Mouse (Mus musculus): ENCODE results near the gene Olfr1373.
A peak's percentile ranks its signal among the peaks of the same experiment; 100 is the strongest.
"Not testable (repeated sequence)": the region's sequence is repeated elsewhere in the genome, so short reads cannot be mapped to it uniquely, and the experiment has no call there.

Gene Olfr1373

DNA sequence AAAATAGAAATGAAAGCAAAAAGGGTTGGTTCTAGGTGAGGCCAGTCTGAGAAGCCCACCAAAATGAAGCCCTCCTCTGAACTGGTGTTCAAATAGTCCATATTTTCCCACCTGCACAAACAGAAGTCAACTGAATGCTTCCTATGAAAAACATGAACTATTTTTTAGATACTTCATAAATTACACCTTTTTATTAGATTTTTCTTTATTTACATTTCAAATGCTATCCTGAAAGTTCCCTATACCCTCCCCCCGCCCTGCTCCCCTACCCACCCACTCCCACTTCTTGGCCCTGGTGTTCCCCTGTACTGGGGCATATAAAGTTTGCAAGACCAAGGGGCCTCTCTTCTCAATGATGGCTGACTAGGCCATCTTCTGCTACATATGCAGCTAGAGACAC, at the start of gene Olfr1373:
Gene Olfr1373, minus strand, starts transcription at position 101 of the 400 bp plus-strand sequence.
- DNase-seq = not testable (repeated sequence)

DNA sequence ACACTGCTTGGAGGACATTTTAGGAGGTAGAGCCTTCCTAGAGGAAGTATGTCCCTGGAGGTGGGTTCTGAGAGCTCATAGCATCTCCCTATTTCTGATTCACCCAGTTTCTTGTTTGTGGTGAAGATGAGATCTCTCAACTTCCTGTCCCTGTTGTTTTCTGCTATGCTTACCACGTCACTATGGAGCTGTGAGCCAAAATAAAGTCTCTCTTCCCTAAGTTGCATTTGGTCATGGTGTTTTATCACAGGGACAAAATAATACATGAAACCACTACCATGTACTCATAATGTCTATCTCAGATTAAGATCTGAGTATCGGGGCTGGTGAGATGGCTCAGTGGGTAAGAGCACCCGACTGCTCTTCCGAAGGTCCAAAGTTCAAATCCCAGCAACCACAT, 35.3 kb upstream of the Olfr1373 start:
- DNase-seq = not testable (repeated sequence)

DNA sequence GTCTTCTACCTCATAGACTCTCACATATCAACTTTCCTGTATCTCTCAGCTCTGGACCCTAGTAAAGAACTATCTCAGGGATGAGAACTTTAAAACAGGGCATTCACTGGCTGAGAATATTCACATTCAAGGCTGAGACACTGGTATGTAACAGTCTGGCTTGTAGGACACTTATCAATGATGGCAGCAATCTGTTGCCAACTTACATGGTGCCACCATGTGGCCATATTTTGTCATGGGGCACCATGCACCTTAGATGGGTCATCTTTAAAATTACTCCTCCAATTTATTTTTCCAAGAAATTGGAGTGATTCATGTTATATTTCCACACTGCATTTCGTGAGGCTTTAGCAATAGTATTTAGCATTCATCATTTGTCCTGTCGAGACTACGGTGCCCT, 34.6 kb upstream of the Olfr1373 start:
- DNase-seq = not testable (repeated sequence)

GRCm38 (mm10) chr11:52168461-52168860, 23.1 kb upstream of the Olfr1373 start:
- DNase-seq = no peak

DNA sequence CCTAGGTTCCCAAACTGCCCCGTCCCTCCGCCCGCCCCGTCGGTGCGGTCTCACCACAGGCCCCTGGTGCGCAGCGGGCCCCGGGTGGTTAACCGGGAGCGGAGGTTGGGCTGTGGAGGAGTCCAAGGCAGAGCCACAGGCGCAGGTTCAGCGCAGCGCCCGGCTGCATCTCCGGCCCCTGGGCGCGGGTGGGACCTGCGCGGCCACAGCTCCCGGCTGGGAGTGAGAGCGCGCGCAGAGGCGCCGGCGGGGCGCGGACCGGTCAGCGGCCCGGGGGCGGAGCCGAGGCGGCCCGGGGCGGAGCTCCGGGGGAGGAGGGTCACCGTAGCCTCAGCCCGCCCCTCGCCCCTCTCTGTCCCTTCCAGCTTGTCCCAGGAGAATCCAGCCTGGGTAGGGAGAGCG, 22.6 kb upstream of the Olfr1373 start:
- not testable (repeated sequence) for DNase-seq

DNA sequence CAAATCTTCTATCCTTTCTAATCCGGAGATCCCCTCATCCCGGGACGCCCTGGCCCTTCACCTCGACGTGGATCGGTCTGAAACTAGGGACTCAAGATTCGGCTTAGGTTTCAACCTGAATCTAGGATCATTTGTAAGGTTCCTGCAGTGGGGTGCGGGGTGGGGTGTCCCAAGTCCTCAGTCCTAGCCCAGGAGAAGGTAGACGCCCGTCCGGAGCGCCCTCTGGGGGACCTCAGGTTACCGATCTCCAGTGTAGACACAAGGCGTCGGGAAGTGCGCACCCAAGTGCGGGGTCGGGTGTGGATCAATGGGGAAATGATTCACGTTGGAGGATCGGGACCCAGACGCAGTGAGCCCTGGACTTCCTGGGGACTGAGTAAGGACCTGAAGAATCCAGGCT, 21.8 kb upstream of the Olfr1373 start:
- DNase-seq = no peak

DNA sequence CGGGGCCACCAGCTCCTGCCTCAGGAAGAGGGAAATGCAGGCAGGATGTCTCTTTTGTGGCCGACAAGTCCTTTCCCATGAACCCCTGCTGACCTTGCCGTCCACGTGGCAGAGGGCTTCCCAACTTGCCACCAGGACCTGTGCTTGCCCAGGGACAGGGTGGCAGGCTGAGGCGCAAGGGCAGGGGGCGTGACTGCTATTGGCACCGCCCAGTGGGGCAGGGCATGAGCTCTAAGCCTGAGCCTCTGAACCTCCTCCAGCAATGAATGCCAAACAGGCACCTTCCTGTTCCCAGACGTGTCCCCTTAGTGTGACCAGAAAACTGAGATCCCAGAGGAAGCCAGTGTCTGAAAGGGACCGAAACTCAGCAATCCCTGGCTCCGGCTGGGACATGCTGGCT, 18.6 kb upstream of the Olfr1373 start:
- no peak for DNase-seq

DNA sequence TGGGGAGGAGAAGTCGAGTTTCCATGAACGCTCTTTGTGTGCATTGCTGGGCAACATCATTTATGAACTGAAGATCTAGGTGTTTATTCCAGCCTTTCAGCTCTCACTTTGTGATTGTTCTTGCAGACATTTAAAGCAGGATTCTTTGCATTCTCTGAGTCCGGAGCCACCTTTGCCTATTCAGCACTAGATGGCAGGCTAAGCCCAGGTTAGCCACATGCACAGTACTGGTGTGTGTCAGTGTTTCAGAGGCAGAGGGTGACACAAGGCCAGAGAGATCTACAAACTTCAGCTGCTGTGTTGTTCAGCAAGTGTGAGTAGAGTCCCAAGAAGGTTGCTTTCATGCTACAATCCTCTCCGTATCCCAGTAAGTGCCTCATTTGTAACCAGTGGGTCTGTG, 1.7 kb downstream of the Olfr1373 start:
- DNase-seq = peak; percentile 36

GRCm38 (mm10) chr11:52130451-52131068, 14.8 kb downstream of the Olfr1373 start:
- DNase-seq = no peak

GRCm38 (mm10) chr11:52129621-52130450, 15.5 kb downstream of the Olfr1373 start:
- peak; percentile 36 for DNase-seq

GRCm38 (mm10) chr11:52129171-52129570, 16.2 kb downstream of the Olfr1373 start:
- DNase-seq = no peak

GRCm38 (mm10) chr11:52128316-52129061, 16.8 kb downstream of the Olfr1373 start:
- no peak for DNase-seq

DNA sequence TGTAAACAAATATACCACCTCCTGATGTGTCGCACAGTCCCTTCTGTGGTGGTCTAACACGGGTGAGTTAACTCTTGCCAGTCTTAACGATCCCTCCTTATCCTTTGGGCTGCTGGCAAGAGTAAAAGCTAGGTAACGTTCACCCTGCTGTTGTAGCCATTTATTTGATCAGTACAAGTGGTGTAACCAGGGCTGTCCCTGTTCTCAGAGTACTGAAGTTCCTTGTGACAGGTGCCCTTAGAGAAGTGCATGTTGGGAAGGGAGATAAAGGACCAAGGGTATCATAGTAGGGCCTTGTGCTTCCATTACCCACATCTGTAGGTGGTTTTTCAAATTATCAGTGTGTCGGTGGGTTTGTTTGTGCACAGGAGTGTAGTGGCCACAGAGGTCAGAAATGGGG, 17.6 kb downstream of the Olfr1373 start:
- DNase-seq = no peak

DNA sequence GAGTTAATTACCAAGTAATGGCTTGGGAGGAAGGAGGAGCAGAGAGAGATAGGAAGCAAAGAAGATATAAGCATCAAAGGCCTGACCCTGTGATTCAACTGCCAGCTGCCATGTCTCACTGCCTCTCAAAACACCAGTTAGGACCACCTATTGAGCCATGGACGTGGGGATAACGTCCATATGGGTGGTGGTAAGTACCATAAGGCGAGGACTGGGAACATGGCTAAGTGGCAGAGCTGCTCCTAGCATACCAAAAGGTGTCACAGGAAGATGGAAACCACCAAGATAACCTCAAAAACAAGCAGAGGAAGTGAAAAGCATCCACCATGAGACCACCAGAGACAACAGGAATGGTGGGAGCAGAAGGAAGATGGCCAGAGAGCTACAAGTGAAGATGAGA, 18.2 kb downstream of the Olfr1373 start:
- no peak for DNase-seq

- DNase-seq = no peak
Observed at GRCm38 (mm10) chr11:52124468-52124867, 20.9 kb downstream of the Olfr1373 start.

DNA sequence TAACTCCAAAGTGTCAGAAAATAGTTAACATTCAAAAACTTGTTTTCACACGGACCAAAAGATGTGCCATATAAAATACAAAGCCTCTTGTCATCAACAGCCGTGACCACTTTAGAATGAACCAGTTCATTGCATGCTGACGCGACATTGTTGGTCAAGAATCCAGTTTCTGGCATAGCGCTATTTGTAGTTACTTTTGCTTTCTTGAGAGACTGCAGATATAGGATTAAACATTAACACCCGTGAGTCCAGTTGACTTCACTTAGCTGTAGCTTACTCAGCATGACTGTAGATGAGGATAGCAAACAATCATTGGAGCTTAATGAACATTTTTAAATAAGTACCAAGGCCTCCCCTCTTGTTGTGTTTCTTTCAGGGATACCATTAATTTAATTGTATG, 23.3 kb downstream of the Olfr1373 start:
- no peak for DNase-seq

DNA sequence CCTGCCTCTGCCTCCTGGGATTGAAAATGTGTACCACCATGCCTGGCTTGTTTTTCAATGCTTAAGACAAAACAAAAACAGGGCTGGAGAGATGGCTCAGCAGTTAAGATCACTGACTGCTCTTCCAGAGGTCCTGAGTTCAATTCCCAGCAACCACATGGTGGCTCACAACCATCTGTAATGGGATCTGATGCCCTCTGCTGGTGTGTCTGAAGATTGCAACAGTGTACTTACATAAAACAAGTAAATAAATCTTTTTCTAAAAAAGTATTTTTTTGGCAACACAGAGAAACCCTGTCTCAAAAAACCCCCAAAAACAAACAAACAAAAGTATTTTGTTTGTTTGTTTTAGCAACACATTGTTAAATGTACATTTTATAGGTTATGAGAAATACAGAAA, 24.9 kb downstream of the Olfr1373 start:
- DNase-seq = not testable (repeated sequence)

- no peak for DNase-seq
Observed at GRCm38 (mm10) chr11:52117156-52117555, 28.2 kb downstream of the Olfr1373 start.

GRCm38 (mm10) chr11:52116117-52116516, 29.2 kb downstream of the Olfr1373 start:
- DNase-seq = not testable (repeated sequence)

GRCm38 (mm10) chr11:52115479-52115878, 29.8 kb downstream of the Olfr1373 start:
- DNase-seq = no peak

DNA sequence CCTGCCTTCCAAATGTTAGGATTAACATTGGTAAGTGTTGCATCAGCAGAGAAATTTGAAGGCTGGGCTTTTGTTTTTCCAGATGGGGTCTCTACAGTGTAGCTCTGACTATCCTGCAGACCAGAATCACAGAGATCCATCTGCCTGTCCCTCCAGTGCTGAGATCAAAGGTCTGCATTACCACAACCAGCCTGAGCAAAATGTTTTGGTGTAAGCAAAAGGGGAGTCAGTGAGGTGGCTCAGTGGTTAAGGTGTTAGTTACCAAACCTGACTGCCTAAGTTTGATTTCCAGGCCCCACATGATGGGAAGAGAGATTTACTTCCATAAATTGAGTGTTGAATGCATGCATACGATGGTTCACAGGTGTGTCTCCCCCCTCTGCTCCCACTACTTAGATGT, 35.9 kb downstream of the Olfr1373 start:
- no peak for DNase-seq

DNA sequence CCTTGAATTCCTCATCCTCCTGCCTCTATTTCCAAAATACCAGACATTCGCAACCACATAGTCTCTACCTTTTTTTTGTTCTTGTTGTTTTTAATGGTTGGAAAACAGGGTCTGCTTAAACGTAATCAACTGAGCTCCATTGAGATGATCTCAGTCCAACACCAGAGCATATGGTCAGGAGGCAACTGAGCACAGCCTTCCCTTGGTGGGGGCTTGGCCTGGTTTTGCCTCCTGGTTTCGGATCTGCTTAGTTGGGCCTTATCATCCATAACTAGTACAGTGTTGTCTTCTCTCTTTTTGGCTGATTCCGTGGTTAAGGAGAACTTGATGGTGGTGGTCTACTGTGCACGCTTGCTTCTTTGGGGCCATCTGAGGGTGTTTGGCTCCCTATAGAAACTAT, 36.5 kb downstream of the Olfr1373 start:
- no peak for DNase-seq

- DNase-seq = no peak
Observed at GRCm38 (mm10) chr11:52106438-52106837, 38.9 kb downstream of the Olfr1373 start.

- no peak for DNase-seq
Observed at GRCm38 (mm10) chr11:52106037-52106436, 39.3 kb downstream of the Olfr1373 start.
